Mouse (Mus musculus): ENCODE results near the gene Slain2.
A peak's percentile ranks its signal among the peaks of the same experiment; 100 is the strongest.
"Not testable (repeated sequence)": the region's sequence is repeated elsewhere in the genome, so short reads cannot be mapped to it uniquely, and the experiment has no call there.

Gene Slain2

GRCm38 (mm10) chr5:72902312-72902711, 11.8 kb upstream of the Slain2 start:
- no peak for DNase-seq

- DNase-seq = no peak
Measured at GRCm38 (mm10) chr5:72902876-72903516, 11.1 kb upstream of the Slain2 start.

GRCm38 (mm10) chr5:72904903-72905790, 9.0 kb upstream of the Slain2 start:
- DNase-seq = no peak

- DNase-seq = no peak
Measured at GRCm38 (mm10) chr5:72907402-72907801, 6.7 kb upstream of the Slain2 start.

- no peak for DNase-seq
Measured at GRCm38 (mm10) chr5:72908324-72908936, 5.7 kb upstream of the Slain2 start.

GRCm38 (mm10) chr5:72909363-72909762, 4.7 kb upstream of the Slain2 start:
- DNase-seq = no peak

- DNase-seq = no peak
Measured at GRCm38 (mm10) chr5:72910373-72910772, 3.7 kb upstream of the Slain2 start.

- DNase-seq = no peak
Measured at GRCm38 (mm10) chr5:72911284-72911683, 2.8 kb upstream of the Slain2 start.

- peak; percentile 63 for DNase-seq
Measured at GRCm38 (mm10) chr5:72914633-72915561, 793 bp downstream of the Slain2 start.

- no peak for DNase-seq
Measured at GRCm38 (mm10) chr5:72916048-72916447, 1.9 kb downstream of the Slain2 start.

- DNase-seq = no peak
Measured at GRCm38 (mm10) chr5:72916851-72917250, 2.7 kb downstream of the Slain2 start.

- DNase-seq = no peak
Measured at GRCm38 (mm10) chr5:72920416-72920815, 6.3 kb downstream of the Slain2 start.

GRCm38 (mm10) chr5:72921171-72921570, 7.1 kb downstream of the Slain2 start:
- no peak for DNase-seq

GRCm38 (mm10) chr5:72922796-72923195, 8.7 kb downstream of the Slain2 start:
- DNase-seq = no peak

GRCm38 (mm10) chr5:72927074-72927473, 13.0 kb downstream of the Slain2 start:
- DNase-seq = no peak

- no peak for DNase-seq
Measured at GRCm38 (mm10) chr5:72933026-72933675, 19.0 kb downstream of the Slain2 start.

- DNase-seq = not testable (repeated sequence)
Measured at GRCm38 (mm10) chr5:72938421-72938820, 24.3 kb downstream of the Slain2 start.

GRCm38 (mm10) chr5:72939311-72939710, 25.2 kb downstream of the Slain2 start:
- no peak for DNase-seq

- no peak for DNase-seq
Measured at GRCm38 (mm10) chr5:72940906-72941432, 26.9 kb downstream of the Slain2 start.

GRCm38 (mm10) chr5:72948136-72948535, 34.0 kb downstream of the Slain2 start:
- no peak for DNase-seq

- DNase-seq = no peak
Measured at GRCm38 (mm10) chr5:72950252-72950651, 36.1 kb downstream of the Slain2 start.
